Mouse (Mus musculus) limb, embryonic 13.5 days (tissue): ENCODE measurements around the gene Klc4. TPM values are rescaled to one million over a fixed set of nuclear protein-coding genes. Genes with fewer than 3 reads are reported as not detected.

Source experiments
- ATAC-seq: fragments of 200-750 bp; cut with Nextera tagmentation; 2 replicates; pipeline ENCODE4 v1.8.0; 2017; ENCODE audit warnings: low read depth, moderate number of reproducible peaks, moderate TSS enrichment; ENCODE audit not compliant: low FRiP score
- H3K27ac ChIP-seq: fragments of 300-500 bp; sonication (generic); 2 replicates; pipeline ENCODE4 v1.5.1; 2015; ENCODE audit warnings: inconsistent platforms, mild to moderate bottlenecking, moderate library complexity
- H3K27me3 ChIP-seq: fragments of 300-500 bp; sonication (generic); 2 replicates; pipeline ENCODE4 v1.6.1; 2015; ENCODE audit warnings: mild to moderate bottlenecking, inconsistent platforms
- H3K36me3 ChIP-seq: fragments of 300-500 bp; sonication (generic); 2 replicates; pipeline ENCODE4 v1.6.1; 2015; ENCODE audit warnings: inconsistent platforms, mild to moderate bottlenecking, moderate library complexity
- H3K4me1 ChIP-seq: fragments of 300-500 bp; sonication (generic); 2 replicates; pipeline ENCODE4 v1.6.1; 2015; ENCODE audit warnings: inconsistent platforms
- H3K4me2 ChIP-seq: fragments of 300-500 bp; sonication (generic); replicated peaks from 2 replicates; pipeline ENCODE4 v1.6.1; 2015; ENCODE audit warnings: inconsistent platforms, mild to moderate bottlenecking, moderate library complexity
- H3K4me3 ChIP-seq: fragments of 300-500 bp; sonication (generic); 2 replicates; pipeline ENCODE4 v1.5.1; 2015; ENCODE audit warnings: moderate library complexity, mild to moderate bottlenecking, inconsistent platforms
- H3K9ac ChIP-seq: fragments of 300-500 bp; sonication (generic); 2 replicates; pipeline ENCODE4 v1.6.1; 2015; ENCODE audit warnings: mild to moderate bottlenecking, inconsistent platforms
- H3K9me3 ChIP-seq: fragments of 300-500 bp; sonication (generic); 2 replicates; pipeline ENCODE4 v1.6.1; 2016; ENCODE audit warnings: inconsistent platforms
- WGBS: fragments of 180-500 bp; shearing (Covaris S2); methylation state at CpG from one replicate; pipeline ENCODE4 v1.1.7; 2015; 5-methylcytosine and 5-hydroxymethylcytosine counted together
- polyA plus RNA-seq: library from polyadenylated mRNA; unstranded; fragments of >200 nt; fragmentation: Nextera tagmentation; extraction: Ambion mirVana; gene quantifications from 2 replicates; pipeline ENCODE4 v1.2.1, GENCODE M21; 2015

The Klc4 gene
- polyA plus RNA-seq, 1 experiment from 2014 or later, result 26.4 TPM

DNA sequence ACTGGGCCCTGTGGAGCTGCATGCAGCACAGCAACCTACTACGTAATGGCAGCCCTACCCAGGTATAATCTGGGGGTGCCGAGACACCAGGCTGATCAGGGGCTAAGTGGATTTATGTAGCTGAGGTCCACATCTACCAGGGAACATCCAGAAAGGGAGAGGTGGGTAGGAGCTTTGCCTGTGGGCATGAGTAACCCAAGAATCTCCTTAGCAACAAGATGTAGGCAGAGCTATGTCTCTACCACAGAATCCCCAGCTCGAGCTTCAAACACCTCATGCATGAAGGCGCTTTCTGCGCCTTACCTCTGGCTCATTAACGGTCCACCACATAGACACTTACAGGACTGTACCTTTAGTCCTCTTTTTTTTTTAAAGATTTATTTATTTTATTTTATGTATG lies 50.5 kb downstream of the Klc4 start:
- peaks cover 24% of the 10 kb centered on the region for H3K4me1 ChIP-seq
- no peak overlapping the region for H3K4me3 ChIP-seq
- peak overlapping the region; percentile 73 for H3K27ac ChIP-seq
- no peaks in the 10 kb centered on the region for H3K27me3 ChIP-seq
- peak overlapping the region; percentile 34 for H3K4me2 ChIP-seq
- peak overlapping the region; percentile 53 for H3K9ac ChIP-seq
- H3K36me3 ChIP-seq, result peaks cover 30% of the 10 kb centered on the region
- no peaks in the 10 kb centered on the region for H3K9me3 ChIP-seq
- ATAC-seq, result no peak
- 73% methylated on average over 6 of the region's 6 CpGs for WGBS

GRCm38 (mm10) chr17:46594606-46595005 lies 51.2 kb downstream of the Klc4 start:
- peak overlapping the region; percentile 53 for H3K9ac ChIP-seq
- no peak overlapping the region for H3K4me3 ChIP-seq
- peak; percentile 80 for ATAC-seq

DNA sequence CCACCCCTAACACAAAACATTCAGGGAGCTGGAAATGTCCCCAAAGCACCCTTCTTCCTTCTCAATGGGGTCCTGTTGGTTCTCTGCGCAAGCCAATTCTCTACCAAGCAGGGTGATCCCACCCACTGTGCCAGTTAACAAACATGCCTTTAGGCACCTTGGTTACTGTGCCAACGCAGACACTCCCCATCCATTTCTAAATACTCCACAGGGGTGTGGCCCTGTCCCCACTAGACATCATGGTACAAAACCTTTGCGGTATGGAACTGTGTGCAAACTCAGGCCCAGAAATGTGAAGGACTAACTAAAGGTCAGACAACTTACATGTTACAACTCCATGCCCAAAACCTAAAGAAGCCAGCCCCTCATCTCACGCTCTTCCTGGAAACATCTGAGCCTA lies 52.7 kb downstream of the Klc4 start:
- Histone ChIP-seq H3K36me3 (peaks cover 47% of the 10 kb centered on the region), H3K27ac (peak overlapping the region; percentile 22; the same call in 1 of the 2 replicates)

More at GRCm38 (mm10) chr17:46594606-46595005, 51.2 kb downstream of the Klc4 start:
- H3K36me3 ChIP-seq, result peaks cover 37% of the 10 kb centered on the region
- H3K4me1 ChIP-seq, result peaks cover 24% of the 10 kb centered on the region
- no peaks in the 10 kb centered on the region for H3K9me3 ChIP-seq
- peak overlapping the region; percentile 73 for H3K27ac ChIP-seq
- H3K27me3 ChIP-seq, result no peaks in the 10 kb centered on the region
- H3K4me2 ChIP-seq, result peak overlapping the region; percentile 34
- WGBS, result 10% methylated on average over 9 of the region's 9 CpGs

GRCm38 (mm10) chr17:46591406-46591805 lies 54.4 kb downstream of the Klc4 start:
- no peaks in the 10 kb centered on the region for H3K27me3 ChIP-seq
- ATAC-seq, result no peak
- H3K36me3 ChIP-seq, result peaks cover 53% of the 10 kb centered on the region
- 86% methylated on average over 19 of the region's 19 CpGs for WGBS
- peaks cover 24% of the 10 kb centered on the region for H3K4me1 ChIP-seq
- H3K4me3 ChIP-seq, result no peak overlapping the region
- H3K27ac ChIP-seq, result no peak overlapping the region
- no peaks in the 10 kb centered on the region for H3K9me3 ChIP-seq
- H3K9ac ChIP-seq, result no peak overlapping the region
- H3K4me2 ChIP-seq, result no peak overlapping the region

More for the DNA sequence above, 52.7 kb downstream of the Klc4 start:
- Histone ChIP-seq H3K4me3 (no peak overlapping the region), H3K4me2 (no peak overlapping the region), H3K9ac (no peak overlapping the region), H3K9me3 (no peaks in the 10 kb centered on the region), H3K4me1 (peaks cover 24% of the 10 kb centered on the region), H3K27me3 (no peaks in the 10 kb centered on the region)
- 86% methylated on average over 4 of the region's 4 CpGs for WGBS
- ATAC-seq, result no peak

- Histone ChIP-seq H3K36me3 (peaks cover 62% of the 10 kb centered on the region), H3K27me3 (no peaks in the 10 kb centered on the region), H3K4me2 (no peak overlapping the region), H3K4me1 (peaks cover 20% of the 10 kb centered on the region), H3K9me3 (no peaks in the 10 kb centered on the region), H3K27ac (no peak overlapping the region), H3K9ac (no peak overlapping the region), H3K4me3 (no peak overlapping the region)
- WGBS, result 91% methylated on average over 7 of the region's 7 CpGs
- no peak for ATAC-seq
Measured at GRCm38 (mm10) chr17:46590439-46590838, 55.4 kb downstream of the Klc4 start.

DNA sequence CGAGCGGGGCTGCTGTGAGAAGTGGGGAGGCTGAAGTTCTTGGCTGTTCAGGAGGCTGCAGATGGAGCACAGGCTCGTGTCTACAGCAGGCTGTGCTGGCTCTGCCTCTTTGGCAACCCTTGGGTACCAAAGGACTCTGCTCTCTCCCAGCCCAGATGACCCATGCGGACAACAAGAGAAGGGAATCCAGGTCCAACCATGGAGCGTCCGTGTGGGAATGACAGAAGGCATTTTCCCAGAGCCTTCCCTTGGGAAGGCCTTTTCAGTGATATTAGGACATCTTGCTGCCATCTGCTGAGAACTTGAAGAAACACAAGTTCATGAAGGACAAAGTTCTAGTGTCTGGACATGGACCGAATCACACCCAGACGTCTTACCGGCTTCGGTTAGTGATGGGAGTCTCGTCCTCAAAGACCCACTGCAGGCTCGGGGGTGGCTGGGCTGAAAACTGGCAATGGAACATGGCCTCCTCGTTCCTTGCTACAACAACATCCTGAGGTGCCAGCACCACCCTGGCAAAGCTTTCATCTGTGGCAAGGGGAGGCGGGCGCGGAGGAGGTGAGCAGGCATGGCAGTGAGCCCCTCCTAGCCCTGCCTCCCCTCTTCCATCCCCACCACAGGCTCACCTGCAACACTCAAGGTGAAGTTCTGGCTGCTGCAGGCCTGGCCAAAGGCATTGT lies 56.0 kb downstream of the Klc4 start:
- ATAC-seq, result no peak
- peaks cover 69% of the 10 kb centered on the region for H3K36me3 ChIP-seq
- WGBS, result 91% methylated on average over 16 of the region's 16 CpGs
- H3K4me2 ChIP-seq, result no peak overlapping the region
- no peaks in the 10 kb centered on the region for H3K9me3 ChIP-seq
- H3K27ac ChIP-seq, result no peak overlapping the region
- no peak overlapping the region for H3K9ac ChIP-seq
- H3K27me3 ChIP-seq, result no peaks in the 10 kb centered on the region
- H3K4me1 ChIP-seq, result peaks cover 14% of the 10 kb centered on the region
- H3K4me3 ChIP-seq, result no peak overlapping the region

GRCm38 (mm10) chr17:46588913-46589312 lies 56.9 kb downstream of the Klc4 start:
- Histone ChIP-seq H3K4me2 (no peak overlapping the region), H3K4me3 (no peak overlapping the region), H3K9me3 (no peaks in the 10 kb centered on the region), H3K9ac (no peak overlapping the region), H3K4me1 (peaks cover 8% of the 10 kb centered on the region), H3K27me3 (no peaks in the 10 kb centered on the region), H3K27ac (no peak overlapping the region), H3K36me3 (peaks cover 74% of the 10 kb centered on the region)
- 94% methylated on average over 6 of the region's 6 CpGs for WGBS
- ATAC-seq, result no peak

GRCm38 (mm10) chr17:46588173-46588572 lies 57.6 kb downstream of the Klc4 start:
- ATAC-seq, result no peak
- no peak overlapping the region for H3K9ac ChIP-seq
- H3K4me1 ChIP-seq, result peaks cover 2% of the 10 kb centered on the region
- H3K9me3 ChIP-seq, result no peaks in the 10 kb centered on the region
- H3K4me3 ChIP-seq, result no peak overlapping the region
- H3K36me3 ChIP-seq, result peaks cover 77% of the 10 kb centered on the region
- 84% methylated on average over 9 of the region's 9 CpGs for WGBS
- no peak overlapping the region for H3K4me2 ChIP-seq
- H3K27ac ChIP-seq, result no peak overlapping the region
- H3K27me3 ChIP-seq, result no peaks in the 10 kb centered on the region

GRCm38 (mm10) chr17:46586327-46586726 lies 59.5 kb downstream of the Klc4 start:
- no peak for ATAC-seq
- WGBS, result 95% methylated on average over 8 of the region's 8 CpGs
- H3K9me3 ChIP-seq, result no peaks in the 10 kb centered on the region
- H3K27me3 ChIP-seq, result no peaks in the 10 kb centered on the region
- peaks cover 91% of the 10 kb centered on the region for H3K36me3 ChIP-seq
- H3K4me1 ChIP-seq, result no peaks in the 10 kb centered on the region
- H3K4me2 ChIP-seq, result no peak overlapping the region
- H3K27ac ChIP-seq, result no peak overlapping the region
- no peak overlapping the region for H3K9ac ChIP-seq
- H3K4me3 ChIP-seq, result no peak overlapping the region

Other genes with a start within 250 kb of the Klc4 start
- gene Crip3, start 217.1 kb downstream of the Klc4 start, polyA plus RNA-seq, result 0.97 and 1.6 TPM in 2 replicates
- 0.09 TPM in 1 of 2 replicates, not detected in the other for gene Slc22a7, start 207.6 kb downstream of the Klc4 start, polyA plus RNA-seq
- 0.15 and 0.18 TPM in 2 replicates for gene Ttbk1, start 158.3 kb downstream of the Klc4 start, polyA plus RNA-seq
- gene Dnph1, start 149.3 kb downstream of the Klc4 start, polyA plus RNA-seq, result 40.4 and 41.7 TPM in 2 replicates
- 11.3 and 12.4 TPM in 2 replicates for gene Cul9, start 99.6 kb downstream of the Klc4 start, polyA plus RNA-seq
- 5.8 and 7.3 TPM in 2 replicates for gene Srf, start 89.8 kb downstream of the Klc4 start, polyA plus RNA-seq
- 128 and 138 TPM in 2 replicates for gene Ptk7, start 16.5 kb downstream of the Klc4 start, polyA plus RNA-seq
- gene Mrpl2, start 207 bp upstream of the Klc4 start, polyA plus RNA-seq, result 104 and 106 TPM in 2 replicates
- gene Cul7, start 4.3 kb upstream of the Klc4 start, polyA plus RNA-seq, result 63.2 and 66.0 TPM in 2 replicates
- 67.6 and 73.9 TPM in 2 replicates for gene Rrp36, start 28.3 kb upstream of the Klc4 start, polyA plus RNA-seq
- 157 and 162 TPM in 2 replicates for gene Mea1, start 32.8 kb upstream of the Klc4 start, polyA plus RNA-seq
- gene Klhdc3, start 34.9 kb upstream of the Klc4 start, polyA plus RNA-seq, result 127 and 135 TPM in 2 replicates
- gene Ppp2r5d, start 59.1 kb upstream of the Klc4 start, polyA plus RNA-seq, result 94.0 and 103 TPM in 2 replicates
- gene Pex6, start 65.4 kb upstream of the Klc4 start, polyA plus RNA-seq, result 26.8 and 27.0 TPM in 2 replicates
- 0.46 and 0.57 TPM in 2 replicates for gene Gnmt, start 83.1 kb upstream of the Klc4 start, polyA plus RNA-seq
- 66.8 and 67.7 TPM in 2 replicates for gene Cnpy3, start 106.2 kb upstream of the Klc4 start, polyA plus RNA-seq
- 0.29 and 0.33 TPM in 2 replicates for gene Ptcra, start 117.7 kb upstream of the Klc4 start, polyA plus RNA-seq
- 70.5 and 75.2 TPM in 2 replicates for gene 2310039H08Rik, start 126.6 kb upstream of the Klc4 start, polyA plus RNA-seq
- 175 and 176 TPM in 2 replicates for gene Rpl7l1, start 136.7 kb upstream of the Klc4 start, polyA plus RNA-seq
- gene Bicral, start 212.5 kb upstream of the Klc4 start, polyA plus RNA-seq, result 3.9 and 4.6 TPM in 2 replicates
- gene Tbcc, start 244.7 kb upstream of the Klc4 start, polyA plus RNA-seq, result 57.8 and 58.0 TPM in 2 replicates